Mouse (Mus musculus) myocyte (in vitro differentiated cells): Measurements from ENCODE around the gene Rap1gap2.

Experiments used
- CEBPB ChIP-seq: IDR thresholded peaks from 2 replicates; pipeline ENCODE4 v1.6.1; 2011; ENCODE audit warnings: mild to moderate bottlenecking, moderate library complexity; ENCODE audit not compliant: poor library complexity, insufficient read depth, severe bottlenecking
- E2F4 ChIP-seq: IDR thresholded peaks from one replicate; pipeline ENCODE4 v1.6.1; 2011; ENCODE audit warnings: mild to moderate bottlenecking, control low read depth, moderate library complexity; ENCODE audit not compliant: insufficient read depth
- MAX ChIP-seq: IDR thresholded peaks from one replicate; pipeline ENCODE4 v1.6.1; 2011; ENCODE audit warnings: low read depth, mild to moderate bottlenecking, control low read depth
- MYOD1 ChIP-seq, 3 experiments: IDR thresholded peaks; one replicate each; pipeline ENCODE4 v1.6.1; 2011; ENCODE audit warnings: control low read depth in 2 of 3, low read depth in 2 of 3, mild to moderate bottlenecking in 2 of 3, moderate library complexity in 1 of 3; ENCODE audit not compliant: insufficient read length in 2 of 3, control insufficient read depth in 1 of 3
- POLR2A ChIP-seq: IDR thresholded peaks from one replicate; pipeline ENCODE4 v1.6.1; 2011; ENCODE audit warnings: low read depth, mild to moderate bottlenecking, control low read depth, moderate library complexity; ENCODE audit not compliant: insufficient read length
- POLR2AphosphoS2 ChIP-seq: IDR thresholded peaks from one replicate; pipeline ENCODE4 v1.6.1; 2011; ENCODE audit warnings: low read depth, control low read depth; ENCODE audit not compliant: insufficient read length
- REST ChIP-seq: IDR thresholded peaks from one replicate; pipeline ENCODE4 v1.6.1; 2011; ENCODE audit warnings: mild to moderate bottlenecking, control low read depth, moderate library complexity; ENCODE audit not compliant: insufficient read depth, insufficient read length
- USF1 ChIP-seq: IDR thresholded peaks from one replicate; pipeline ENCODE4 v1.6.1; 2011; ENCODE audit warnings: low read depth, mild to moderate bottlenecking, control low read depth, moderate library complexity

DNA sequence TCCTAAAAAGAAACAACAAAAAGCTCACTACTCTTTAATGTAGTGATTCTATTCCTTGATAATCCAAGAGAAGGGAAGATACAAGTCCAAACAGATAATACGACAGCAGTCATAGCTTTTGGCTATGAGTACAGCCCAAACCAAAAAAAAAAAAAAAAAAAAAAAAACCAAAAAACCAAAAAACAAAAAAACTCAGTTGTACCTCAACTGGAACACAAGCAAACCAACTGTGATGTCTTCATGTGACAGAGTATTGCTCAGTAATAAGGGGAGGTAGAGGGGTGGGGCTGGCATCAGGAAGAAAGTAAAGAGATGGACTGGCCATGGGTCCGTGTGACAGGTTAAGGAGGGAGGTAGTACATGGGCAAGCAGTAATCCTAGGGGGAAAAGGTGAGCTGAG, 131.8 kb downstream of the Rap1gap2 start:
- no peak for TF ChIP-seq POLR2A
- TF ChIP-seq MAX: no peak
- TF ChIP-seq POLR2AphosphoS2: no peak
- no peak for TF ChIP-seq MYOD1 (IDR thresholded peaks at IDR 0.05; ENCODE audit: control insufficient read depth in 1 of 3, insufficient read length in 2 of 3, low read depth in 2 of 3)
- no peak for TF ChIP-seq E2F4
- TF ChIP-seq CEBPB: no peak
- TF ChIP-seq REST: no peak
- no peak for TF ChIP-seq USF1
